Mouse (Mus musculus): Measurements from ENCODE around the gene Prkch. TPM values are rescaled to one million over a fixed set of nuclear protein-coding genes. Genes with fewer than 3 reads are reported as not detected.

Gene Prkch
- polyA plus RNA-seq, 1 experiment from 2014 or later, result 11.2 TPM

GRCm38 (mm10) chr12:73699471-73700186 lies 115.0 kb downstream of the Prkch start:
- H3K9ac ChIP-seq (replicated peaks), result no peak overlapping the region
- no peaks in the 10 kb centered on the region for H3K9me3 ChIP-seq
- no peak overlapping the region for H3K27ac ChIP-seq
- H3K36me3 ChIP-seq, result no peaks in the 10 kb centered on the region
- WGBS, result 60% methylated on average over 17 of the region's 17 CpGs
- H3K4me2 ChIP-seq, result no peak overlapping the region
- ATAC-seq (ENCODE audit: insufficient number of reproducible peaks, insufficient read depth, low FRiP score, low TSS enrichment, low read depth), result no peak
- peaks cover 15% of the 10 kb centered on the region for H3K4me1 ChIP-seq (replicated peaks)
- no peaks in the 10 kb centered on the region for H3K27me3 ChIP-seq
- no peak overlapping the region for H3K4me3 ChIP-seq (replicated peaks)

- no peak overlapping the region for H3K27ac ChIP-seq
- ATAC-seq (ENCODE audit: insufficient number of reproducible peaks, insufficient read depth, low FRiP score, low TSS enrichment, low read depth), result no peak
- WGBS, result 71% methylated on average over 6 of the region's 6 CpGs
- H3K27me3 ChIP-seq, result no peaks in the 10 kb centered on the region
- peaks cover 15% of the 10 kb centered on the region for H3K4me1 ChIP-seq (replicated peaks)
- H3K9ac ChIP-seq (replicated peaks), result no peak overlapping the region
- no peaks in the 10 kb centered on the region for H3K9me3 ChIP-seq
- no peak overlapping the region for H3K4me2 ChIP-seq
- H3K36me3 ChIP-seq, result no peaks in the 10 kb centered on the region
- H3K4me3 ChIP-seq (replicated peaks), result no peak overlapping the region
These were observed 116.0 kb downstream of the Prkch start for GRCm38 (mm10) chr12:73700544-73701069.

- no peaks in the 10 kb centered on the region for H3K9me3 ChIP-seq
- H3K27ac ChIP-seq, result no peak overlapping the region
- H3K9ac ChIP-seq (replicated peaks), result no peak overlapping the region
- peaks cover 15% of the 10 kb centered on the region for H3K4me1 ChIP-seq (replicated peaks)
- H3K36me3 ChIP-seq, result no peaks in the 10 kb centered on the region
- no peaks in the 10 kb centered on the region for H3K27me3 ChIP-seq
- no peak overlapping the region for H3K4me2 ChIP-seq
- H3K4me3 ChIP-seq (replicated peaks), result no peak overlapping the region
- no peak for ATAC-seq (ENCODE audit: insufficient number of reproducible peaks, insufficient read depth, low FRiP score, low TSS enrichment, low read depth)
- 78% methylated on average over 3 of the region's 3 CpGs for WGBS
These were observed 117.4 kb downstream of the Prkch start for GRCm38 (mm10) chr12:73701999-73702398.

- no peak overlapping the region for H3K27ac ChIP-seq
- no peak overlapping the region for H3K4me3 ChIP-seq (replicated peaks)
- H3K9me3 ChIP-seq, result no peaks in the 10 kb centered on the region
- WGBS, result 79% methylated on average over 3 of the region's 3 CpGs
- no peak overlapping the region for H3K9ac ChIP-seq (replicated peaks)
- no peaks in the 10 kb centered on the region for H3K36me3 ChIP-seq
- no peaks in the 10 kb centered on the region for H3K27me3 ChIP-seq
- no peak overlapping the region for H3K4me2 ChIP-seq
- no peak for ATAC-seq (ENCODE audit: insufficient number of reproducible peaks, insufficient read depth, low FRiP score, low TSS enrichment, low read depth)
- peaks cover 12% of the 10 kb centered on the region for H3K4me1 ChIP-seq (replicated peaks)
These were observed 119.8 kb downstream of the Prkch start for GRCm38 (mm10) chr12:73704382-73704781.

GRCm38 (mm10) chr12:73705097-73705690 lies 120.6 kb downstream of the Prkch start:
- Histone ChIP-seq H3K9me3 (no peaks in the 10 kb centered on the region), H3K27ac (no peak overlapping the region), H3K4me2 (0 out of 2 replicates have a peak overlapping the region, but pooled peaks have one; percentile 15), H3K4me3 (replicated peaks) (no peak overlapping the region), H3K27me3 (0 out of 2 replicates have a peak, but pooled peaks cover 6% of the 10 kb centered on the region), H3K9ac (replicated peaks) (no peak overlapping the region), H3K4me1 (replicated peaks) (peaks cover 8% of the 10 kb centered on the region), H3K36me3 (no peaks in the 10 kb centered on the region)
- 34% methylated on average over 7 of the region's 7 CpGs for WGBS
- ATAC-seq (ENCODE audit: insufficient number of reproducible peaks, insufficient read depth, low FRiP score, low TSS enrichment, low read depth), result no peak

GRCm38 (mm10) chr12:73708498-73708897 lies 123.9 kb downstream of the Prkch start:
- ATAC-seq (ENCODE audit: insufficient number of reproducible peaks, insufficient read depth, low FRiP score, low TSS enrichment, low read depth), result no peak
- H3K4me1 ChIP-seq (replicated peaks), result peaks cover 8% of the 10 kb centered on the region
- H3K9me3 ChIP-seq, result no peaks in the 10 kb centered on the region
- H3K4me3 ChIP-seq (replicated peaks), result no peak overlapping the region
- WGBS, result 6% methylated on average over 5 of the region's 5 CpGs
- H3K27ac ChIP-seq, result no peak overlapping the region
- H3K4me2 ChIP-seq, result no peak overlapping the region
- H3K36me3 ChIP-seq, result no peaks in the 10 kb centered on the region
- H3K27me3 ChIP-seq, result peaks cover 12% of the 10 kb centered on the region; the same call in 1 of the 2 replicates
- 0 out of 2 replicates have a peak overlapping the region, but pooled peaks have one; percentile 18 for H3K9ac ChIP-seq (replicated peaks)

GRCm38 (mm10) chr12:73708920-73709319 lies 124.3 kb downstream of the Prkch start:
- no peak overlapping the region for H3K27ac ChIP-seq
- H3K9me3 ChIP-seq, result no peaks in the 10 kb centered on the region
- WGBS, result 13% methylated on average over 8 of the region's 8 CpGs
- 0 out of 2 replicates have a peak overlapping the region, but pooled peaks have one; percentile 18 for H3K9ac ChIP-seq (replicated peaks)
- H3K4me3 ChIP-seq (replicated peaks), result no peak overlapping the region
- no peaks in the 10 kb centered on the region for H3K36me3 ChIP-seq
- peaks cover 8% of the 10 kb centered on the region for H3K4me1 ChIP-seq (replicated peaks)
- H3K27me3 ChIP-seq, result peaks cover 12% of the 10 kb centered on the region; the same call in 1 of the 2 replicates
- no peak overlapping the region for H3K4me2 ChIP-seq
- no peak for ATAC-seq (ENCODE audit: insufficient number of reproducible peaks, insufficient read depth, low FRiP score, low TSS enrichment, low read depth)

GRCm38 (mm10) chr12:73710846-73711245 lies 126.2 kb downstream of the Prkch start:
- Histone ChIP-seq H3K27ac (no peak overlapping the region), H3K36me3 (no peaks in the 10 kb centered on the region), H3K27me3 (peaks cover 12% of the 10 kb centered on the region; the same call in 1 of the 2 replicates), H3K4me1 (replicated peaks) (peaks cover 8% of the 10 kb centered on the region), H3K9me3 (no peaks in the 10 kb centered on the region), H3K4me3 (replicated peaks) (no peak overlapping the region), H3K4me2 (no peak overlapping the region), H3K9ac (replicated peaks) (no peak overlapping the region)
- ATAC-seq (ENCODE audit: insufficient number of reproducible peaks, insufficient read depth, low FRiP score, low TSS enrichment, low read depth), result no peak
- 50% methylated on average over 5 of the region's 5 CpGs for WGBS

- Histone ChIP-seq H3K27ac (no peak overlapping the region), H3K36me3 (no peaks in the 10 kb centered on the region), H3K4me2 (no peak overlapping the region), H3K27me3 (peaks cover 12% of the 10 kb centered on the region; the same call in 1 of the 2 replicates), H3K4me1 (replicated peaks) (peaks cover 8% of the 10 kb centered on the region), H3K4me3 (replicated peaks) (no peak overlapping the region), H3K9ac (replicated peaks) (no peak overlapping the region), H3K9me3 (no peaks in the 10 kb centered on the region)
- 41% methylated on average over 6 of the region's 6 CpGs for WGBS
- ATAC-seq (ENCODE audit: insufficient number of reproducible peaks, insufficient read depth, low FRiP score, low TSS enrichment, low read depth), result no peak
These were observed 127.5 kb downstream of the Prkch start for GRCm38 (mm10) chr12:73712122-73712521.

GRCm38 (mm10) chr12:73714589-73714988 lies 130.0 kb downstream of the Prkch start:
- Histone ChIP-seq H3K9me3 (no peaks in the 10 kb centered on the region), H3K27ac (no peak overlapping the region), H3K36me3 (no peaks in the 10 kb centered on the region), H3K4me1 (replicated peaks) (0 out of 2 replicates have a peak, but pooled peaks cover 2% of the 10 kb centered on the region), H3K4me3 (replicated peaks) (no peak overlapping the region), H3K4me2 (no peak overlapping the region), H3K27me3 (peaks cover 12% of the 10 kb centered on the region; the same call in 1 of the 2 replicates), H3K9ac (replicated peaks) (no peak overlapping the region)
- no peak for ATAC-seq (ENCODE audit: insufficient number of reproducible peaks, insufficient read depth, low FRiP score, low TSS enrichment, low read depth)
- WGBS, result 83% methylated on average over 5 of the region's 5 CpGs

- WGBS, result 91% methylated on average over 2 of the region's 2 CpGs
- no peak overlapping the region for H3K4me2 ChIP-seq
- H3K27me3 ChIP-seq, result peaks cover 5% of the 10 kb centered on the region; the same call in 1 of the 2 replicates
- no peak overlapping the region for H3K27ac ChIP-seq
- H3K4me3 ChIP-seq (replicated peaks), result no peak overlapping the region
- H3K9me3 ChIP-seq, result no peaks in the 10 kb centered on the region
- no peak for ATAC-seq (ENCODE audit: insufficient number of reproducible peaks, insufficient read depth, low FRiP score, low TSS enrichment, low read depth)
- 0 out of 2 replicates have a peak, but pooled peaks cover 2% of the 10 kb centered on the region for H3K4me1 ChIP-seq (replicated peaks)
- H3K36me3 ChIP-seq, result no peaks in the 10 kb centered on the region
- no peak overlapping the region for H3K9ac ChIP-seq (replicated peaks)
These were observed 130.7 kb downstream of the Prkch start for GRCm38 (mm10) chr12:73715331-73715730.
